Mouse (Mus musculus): ENCODE measurements around the gene Prr12.

Prr12 gene

DNA sequence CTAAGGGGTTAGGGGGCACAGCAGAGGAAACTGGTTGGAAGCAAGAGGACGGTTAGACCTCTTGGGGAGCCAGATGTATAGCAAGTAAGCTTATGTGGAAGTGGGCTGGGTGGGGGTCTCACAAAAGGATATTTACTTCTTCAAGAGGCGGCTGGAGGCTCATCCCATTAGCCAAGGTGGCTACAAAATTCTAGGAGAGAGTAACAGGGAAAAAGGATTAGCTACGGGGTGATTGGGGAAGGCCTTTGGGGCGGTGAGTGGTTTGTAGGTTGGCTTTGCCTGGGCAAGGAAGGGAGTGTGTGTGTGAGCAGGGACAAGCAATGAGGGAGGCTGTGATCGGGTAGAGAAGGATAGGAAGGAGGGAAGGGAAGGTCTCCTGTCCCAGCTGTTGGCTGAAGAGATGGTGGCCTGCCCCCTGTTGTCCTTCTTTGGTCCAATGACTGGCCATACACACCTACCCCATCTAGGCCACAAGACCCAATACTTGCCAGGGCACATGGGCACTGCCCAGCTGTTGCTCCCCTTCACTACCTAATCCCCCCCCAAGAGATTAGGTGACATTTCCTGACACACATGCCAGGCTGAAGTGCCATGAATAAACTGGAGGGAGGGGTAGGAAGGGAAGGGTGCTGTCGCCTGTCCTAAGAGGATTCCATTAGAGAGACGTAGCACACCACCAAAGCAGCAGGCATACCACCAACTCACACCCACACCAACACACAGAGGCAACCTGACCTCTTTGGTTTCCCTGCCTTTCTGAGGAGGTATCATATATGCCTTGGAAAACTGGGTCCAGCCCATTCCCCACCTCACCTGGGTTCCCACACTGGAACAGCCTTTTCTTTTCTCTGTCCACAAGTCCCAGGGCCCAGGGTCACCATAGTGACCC is 68.5 kb downstream of the Prr12 start:
- in situ Hi-C loops (cut with MboI; ENCODE audit: unreplicated experiment in 2 of 2) = loop anchor here in 1 of 2 experiments (5.0 to 10.0 kb wide), 3 partner anchors 51 to 171 kb away; partner anchors contain the start of genes Aldh16a1 and Pih1d1

DNA sequence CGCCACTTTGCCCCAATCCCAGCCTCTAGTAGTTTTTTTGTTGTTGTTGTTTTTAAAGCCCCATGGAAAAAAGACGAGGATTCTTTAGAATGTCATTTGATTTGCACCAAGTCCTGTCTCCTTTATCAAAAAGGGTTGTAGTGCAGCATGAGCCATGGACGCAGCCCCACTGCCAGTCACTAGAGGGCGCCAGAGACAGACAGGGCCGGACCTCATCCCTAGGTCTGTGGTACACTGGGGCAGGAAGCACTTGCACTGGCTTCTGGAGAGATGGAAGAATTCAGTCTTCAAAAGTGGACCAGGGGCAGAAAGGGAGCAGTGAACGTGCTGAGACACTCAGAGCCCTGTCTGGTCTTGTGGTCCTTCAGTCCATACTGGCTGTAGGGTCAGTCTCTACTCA is 69.6 kb downstream of the Prr12 start:
- in situ Hi-C loops (cut with MboI; ENCODE audit: unreplicated experiment in 2 of 2) = loop anchor here in 1 of 2 experiments (5.0 to 10.0 kb wide), 3 partner anchors 52 to 172 kb away; partner anchors contain the start of genes Aldh16a1 and Pih1d1

DNA sequence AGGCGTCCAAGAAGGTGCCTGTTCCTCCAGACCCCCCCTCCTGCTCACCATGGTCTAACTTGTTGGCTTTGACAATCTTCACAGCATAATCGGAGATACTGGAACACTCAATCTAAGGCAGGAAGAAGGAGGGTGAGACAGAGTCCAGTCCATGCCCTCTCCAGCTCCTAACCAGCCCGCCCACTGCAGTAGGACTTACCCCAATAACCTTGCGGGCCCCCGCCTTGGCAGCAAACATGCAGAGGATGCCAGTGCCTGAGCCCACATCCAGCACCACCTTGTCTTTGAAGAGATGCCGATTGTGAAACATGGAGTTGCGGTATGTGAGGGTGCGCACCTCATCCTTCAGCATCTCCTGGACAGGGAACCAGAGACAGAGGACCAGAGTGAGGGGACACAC is 71.1 kb downstream of the Prr12 start:
- in situ Hi-C loops (cut with MboI; ENCODE audit: unreplicated experiment in 2 of 2) = loop anchor here in 1 of 2 experiments (5.0 to 10.0 kb wide), 3 partner anchors 53 to 173 kb away; partner anchors contain the start of genes Aldh16a1 and Pih1d1

DNA sequence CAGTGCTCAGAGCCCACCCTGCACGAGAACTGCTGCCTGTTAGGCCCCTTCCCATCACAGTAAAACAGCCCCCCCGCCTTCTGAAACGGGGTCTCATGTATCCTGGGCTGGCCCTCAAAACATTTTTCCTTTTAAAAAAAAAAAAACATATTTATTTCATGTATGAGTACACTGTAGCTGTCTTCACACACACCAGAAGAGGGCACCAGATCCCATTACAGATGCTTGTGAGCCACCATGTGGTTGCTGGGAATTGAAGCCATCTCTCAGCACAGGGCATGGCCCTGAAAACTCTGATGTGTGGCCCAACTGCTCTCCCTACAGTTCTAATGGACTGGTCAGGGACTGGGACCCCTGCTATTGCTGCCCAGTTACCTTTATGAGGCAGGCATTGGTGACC is 74.4 kb downstream of the Prr12 start:
- in situ Hi-C loops (cut with MboI; ENCODE audit: unreplicated experiment in 2 of 2) = no loop called here

All from v-Abl transformed pro-B cells (cell line).